Mouse (Mus musculus) urinary bladder, postnatal 14 days (tissue): ENCODE measurements around the gene Sugp2.

Source experiments
- DNase-seq: peaks from one replicate; pipeline ENCODE4 v3.0.0; 2021; ENCODE audit warnings: low spot score

Sugp2 gene

DNA sequence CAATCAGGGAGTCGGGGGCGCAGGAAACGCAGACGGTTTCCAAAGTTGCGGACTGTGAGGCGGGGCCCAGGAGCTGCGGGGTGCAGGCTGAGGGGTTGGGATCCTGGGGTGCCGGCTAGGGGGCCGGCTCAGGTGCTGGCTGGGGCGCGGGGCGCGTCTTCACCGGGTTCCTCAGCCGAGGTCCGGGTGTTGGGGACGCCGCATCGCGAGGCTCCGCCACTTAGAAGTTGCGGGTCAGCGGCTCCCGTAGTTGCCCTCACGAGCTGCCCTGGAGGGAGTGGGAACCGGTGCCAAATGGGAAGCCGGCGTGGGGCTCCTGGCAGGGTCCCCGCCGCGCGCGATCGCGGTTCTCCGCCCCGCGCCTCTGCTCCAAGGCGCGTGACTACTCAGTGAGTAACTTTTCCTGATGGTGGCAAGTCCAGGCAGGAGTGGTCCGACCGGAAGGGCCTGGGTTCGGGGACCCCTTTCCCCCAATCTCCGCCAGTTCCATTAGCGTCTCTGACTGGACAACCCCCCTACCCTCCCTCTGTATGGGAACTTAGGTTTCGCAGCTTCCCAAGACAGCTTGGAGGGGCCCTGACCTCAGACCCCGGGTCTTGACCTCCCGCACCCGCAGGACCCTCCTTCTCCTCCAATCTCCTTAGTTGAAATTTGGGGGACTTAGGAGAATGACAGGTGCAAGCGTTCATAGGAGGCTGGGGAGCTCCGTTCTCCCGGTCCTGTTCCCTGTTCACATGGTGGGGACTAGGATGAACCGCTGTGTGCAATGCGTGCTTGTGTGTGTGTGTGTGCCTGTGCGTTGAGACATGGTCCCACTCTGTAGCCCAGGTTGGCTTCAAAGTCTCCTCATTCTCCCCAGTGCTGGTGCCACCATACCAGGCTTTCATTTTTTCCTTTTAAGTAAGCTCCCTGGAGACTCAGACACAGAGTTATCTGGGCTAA is 49.4 kb downstream of the Sugp2 start:
- DNase-seq = peak; percentile 49

DNA sequence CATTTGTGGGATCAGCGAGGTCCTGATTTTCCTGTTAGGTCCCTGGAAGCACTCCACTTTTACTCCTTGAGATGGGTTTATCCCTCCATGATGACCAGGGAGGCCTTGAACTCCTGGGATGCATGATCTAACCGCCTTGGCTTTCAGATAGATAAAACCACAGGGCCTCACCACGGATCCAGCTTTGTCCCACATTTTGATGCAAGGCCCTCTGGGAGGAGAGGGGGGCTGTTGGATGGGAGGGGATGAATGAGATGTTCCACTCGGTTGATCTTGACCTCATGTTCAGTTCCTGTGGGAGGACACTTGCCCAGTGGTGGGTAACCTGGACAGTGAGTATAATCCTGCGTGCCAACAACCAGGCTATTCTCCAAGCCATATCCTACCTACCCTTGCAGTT is 50.4 kb downstream of the Sugp2 start:
- DNase-seq = no peak

DNA sequence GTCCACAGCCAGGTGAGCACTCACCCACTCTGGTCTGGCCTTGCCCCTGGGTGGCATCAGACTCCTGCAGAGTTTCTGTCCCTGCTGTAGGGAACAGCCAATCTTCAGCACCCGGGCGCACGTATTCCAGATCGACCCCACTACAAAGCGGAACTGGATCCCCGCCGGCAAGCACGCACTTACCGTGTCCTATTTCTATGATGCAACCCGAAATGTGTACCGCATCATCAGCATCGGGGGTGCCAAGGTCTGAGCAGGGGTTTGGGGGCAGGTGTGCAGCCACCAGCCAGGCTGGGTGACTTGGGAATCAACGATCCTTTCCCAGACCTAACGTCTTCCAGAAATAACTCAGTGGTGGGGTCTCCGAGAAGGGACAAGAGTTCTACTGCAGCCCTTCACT is 51.3 kb downstream of the Sugp2 start:
- DNase-seq = no peak

DNA sequence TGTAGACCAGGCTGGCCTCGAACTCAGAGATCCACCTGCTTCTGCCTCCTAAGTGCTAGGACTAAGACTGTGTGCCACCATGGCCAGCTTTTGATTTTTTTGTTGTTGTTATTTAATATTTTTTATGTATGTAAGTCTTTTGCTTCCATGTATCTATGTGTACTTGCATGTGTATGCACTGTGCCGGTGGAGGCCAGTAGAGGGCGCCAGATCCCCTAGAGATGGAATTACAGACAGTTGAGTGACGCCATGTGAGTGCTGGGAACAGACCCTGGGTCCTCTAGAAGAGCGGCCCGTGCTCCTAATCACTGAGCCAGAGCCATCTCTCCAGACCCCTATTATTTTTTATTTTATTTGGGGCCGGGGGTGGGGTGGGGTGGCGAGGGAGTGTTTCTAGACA is 52.7 kb downstream of the Sugp2 start:
- no peak for DNase-seq

DNA sequence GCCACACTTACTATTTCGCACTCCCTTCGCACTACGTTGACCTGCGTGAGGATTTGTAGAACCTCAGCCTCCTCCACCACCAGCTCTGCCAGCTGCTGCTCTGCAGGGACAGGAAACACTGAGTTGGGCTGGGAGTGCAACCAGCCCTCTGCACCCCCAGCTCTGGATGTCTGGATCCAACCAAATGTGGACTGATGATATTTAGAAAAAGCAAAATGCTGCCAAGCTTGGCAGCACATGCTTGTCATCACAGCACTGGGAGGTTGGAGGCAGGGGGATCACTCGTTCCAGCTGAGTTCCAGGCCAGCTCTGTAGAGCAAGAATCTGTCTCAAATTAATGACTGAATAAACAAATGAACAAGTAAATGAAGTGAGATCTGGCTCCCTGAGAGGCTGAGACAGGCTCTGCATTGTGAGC is 60.0 kb downstream of the Sugp2 start:
- no peak for DNase-seq

DNA sequence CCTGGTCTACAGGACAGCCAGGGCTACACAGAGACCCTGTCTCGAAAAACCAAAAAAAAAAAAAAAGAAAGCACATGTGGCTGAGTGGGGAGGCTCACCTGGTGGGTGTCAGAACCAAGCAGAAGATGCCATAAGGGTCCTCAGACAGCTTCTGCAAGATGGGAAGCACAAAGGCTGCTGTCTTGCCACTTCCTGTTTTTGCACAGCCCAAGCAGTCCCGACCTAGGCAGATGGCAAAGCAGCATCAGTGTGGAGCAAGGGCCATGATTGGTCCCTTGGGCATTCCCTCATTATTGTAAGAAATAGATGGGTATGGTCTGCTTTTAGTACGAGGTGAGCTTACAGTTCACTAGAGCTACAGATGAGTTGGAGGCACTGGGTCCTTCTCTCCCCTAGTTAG is 66.9 kb downstream of the Sugp2 start:
- DNase-seq = no peak

DNA sequence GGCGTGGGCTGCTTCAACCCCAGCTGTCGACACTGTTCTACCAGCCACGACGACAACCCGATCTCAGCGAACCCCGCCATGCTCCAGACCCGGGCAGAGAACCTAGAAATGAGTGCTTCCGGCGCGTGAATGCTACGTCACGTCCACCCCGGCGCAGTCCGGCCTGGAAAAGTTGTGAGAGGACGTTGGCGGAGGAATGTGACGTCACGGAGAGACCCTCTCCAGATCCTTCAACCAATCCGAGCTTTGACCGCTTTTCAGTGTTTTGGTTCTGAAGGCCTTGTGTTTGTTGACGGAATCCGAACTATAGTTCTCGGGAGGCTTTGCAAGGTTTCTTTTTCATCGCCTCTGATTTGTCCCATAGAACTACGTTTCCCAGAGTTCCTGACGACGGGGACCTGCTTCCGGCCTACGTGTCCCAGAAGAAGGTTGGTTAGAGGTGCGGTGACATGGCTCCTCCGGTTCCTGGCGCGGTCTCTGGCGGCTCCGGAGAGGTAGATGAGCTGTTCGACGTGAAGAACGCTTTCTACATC is 68.4 kb downstream of the Sugp2 start, which contains the start of the genes Ddx49 and Cope:
Ddx49 (minus strand) TSS at position 132 of the 533 bp plus-strand sequence.
Cope (plus strand) TSS at position 161 of the 533 bp plus-strand sequence.
- DNase-seq = peak; percentile 93

DNA sequence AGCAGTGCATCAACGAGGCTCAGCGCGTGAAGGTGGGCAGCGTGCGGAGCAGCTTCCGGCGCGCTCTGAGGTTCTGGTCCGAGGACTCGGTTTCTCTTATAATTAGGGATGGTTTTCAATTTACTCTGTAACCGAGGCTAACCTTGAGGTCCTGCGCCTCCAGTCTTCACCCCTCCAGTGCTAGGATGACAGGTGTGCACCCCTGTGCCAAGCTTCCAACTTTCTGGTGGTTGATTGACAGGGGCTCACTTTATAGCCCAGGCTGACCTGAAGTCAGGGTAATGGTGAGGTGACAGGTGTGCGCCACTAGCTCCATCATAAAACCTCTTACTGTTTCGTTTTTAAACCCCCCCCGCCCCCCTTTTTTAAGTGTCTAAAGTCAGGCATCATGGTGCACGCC is 68.9 kb downstream of the Sugp2 start:
- DNase-seq = no peak

DNA sequence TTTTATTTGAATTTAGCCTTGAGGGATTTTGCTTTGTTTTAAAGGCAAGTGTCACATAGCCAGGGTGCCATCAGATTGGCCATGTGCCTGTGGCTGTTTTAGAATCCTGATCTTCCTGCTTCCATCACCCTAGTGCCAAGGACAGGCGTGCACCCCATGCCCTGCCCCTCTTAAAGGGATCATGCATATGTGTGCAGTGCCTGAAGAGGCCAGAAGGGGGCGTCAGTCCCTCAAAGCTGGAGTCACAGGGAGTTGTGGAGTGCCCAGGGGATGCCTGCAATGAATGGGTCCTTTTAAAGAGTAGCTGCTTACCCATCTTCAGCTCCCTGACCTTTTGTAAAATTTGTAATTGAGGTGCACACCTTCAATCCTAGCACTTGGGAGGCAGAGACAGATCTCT is 75.3 kb downstream of the Sugp2 start:
- DNase-seq = no peak

DNA sequence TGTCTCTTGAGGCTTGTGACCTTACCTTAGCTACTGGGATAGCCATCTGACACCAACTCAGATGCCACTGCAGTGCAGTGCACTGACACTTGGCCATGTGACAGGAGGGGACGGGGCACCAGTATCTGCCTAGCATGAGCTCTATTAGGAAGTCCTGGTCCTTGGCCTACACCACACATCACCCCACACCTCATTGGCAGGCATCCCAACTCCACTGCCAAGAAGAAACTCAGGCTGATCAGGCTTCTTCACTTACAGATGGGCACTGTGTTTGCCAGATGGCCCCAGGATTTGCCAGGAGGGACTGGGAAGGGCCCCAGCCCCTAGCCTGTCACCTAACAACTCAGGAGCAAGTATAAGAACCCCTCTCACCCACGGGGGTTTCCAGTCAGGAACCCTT is 79.4 kb downstream of the Sugp2 start:
- DNase-seq = no peak

DNA sequence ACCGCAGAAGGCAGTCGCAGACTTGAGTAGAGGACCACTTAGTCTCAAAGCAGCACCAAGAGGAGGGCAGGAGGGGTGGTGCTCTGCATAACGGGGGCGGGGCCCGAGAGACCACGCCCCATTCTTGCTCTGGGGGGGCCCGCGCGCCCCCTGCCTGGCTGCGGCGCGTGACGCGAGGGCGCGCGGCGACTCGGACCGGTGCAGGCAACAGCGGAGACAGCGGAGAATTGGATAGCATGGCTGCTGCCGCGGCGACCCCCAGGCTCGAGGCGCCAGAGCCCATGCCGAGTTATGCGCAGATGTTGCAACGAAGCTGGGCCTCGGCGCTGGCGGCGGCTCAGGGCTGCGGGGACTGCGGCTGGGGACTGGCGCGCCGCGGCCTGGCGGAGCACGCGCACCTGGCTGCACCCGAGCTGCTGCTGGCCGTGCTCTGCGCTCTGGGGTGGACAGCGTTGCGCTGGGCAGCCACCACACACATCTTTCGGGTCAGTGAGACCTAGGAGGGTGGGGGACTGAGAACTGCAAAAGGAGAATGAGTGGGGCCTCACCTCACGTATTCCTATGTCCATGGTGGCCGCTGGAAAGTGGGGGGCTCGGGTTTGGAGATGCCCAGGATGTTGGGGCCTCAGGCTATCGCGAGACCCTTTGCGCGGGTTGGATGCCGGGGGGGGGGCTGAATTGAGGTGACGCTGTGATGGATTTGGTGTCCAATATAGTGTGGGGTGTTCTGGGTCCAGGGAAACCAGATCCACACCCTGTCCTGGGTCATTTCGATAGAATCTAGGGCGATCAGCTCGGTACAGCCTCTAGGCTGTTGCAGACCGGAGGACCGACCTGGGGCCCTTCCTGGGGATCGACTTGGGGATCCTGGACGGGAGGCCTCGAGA is 81.8 kb downstream of the Sugp2 start, which contains the start of gene Cers1:
Cers1 (plus strand) TSS at position 152 of the 887 bp plus-strand sequence.
- peak; percentile 50 for DNase-seq

DNA sequence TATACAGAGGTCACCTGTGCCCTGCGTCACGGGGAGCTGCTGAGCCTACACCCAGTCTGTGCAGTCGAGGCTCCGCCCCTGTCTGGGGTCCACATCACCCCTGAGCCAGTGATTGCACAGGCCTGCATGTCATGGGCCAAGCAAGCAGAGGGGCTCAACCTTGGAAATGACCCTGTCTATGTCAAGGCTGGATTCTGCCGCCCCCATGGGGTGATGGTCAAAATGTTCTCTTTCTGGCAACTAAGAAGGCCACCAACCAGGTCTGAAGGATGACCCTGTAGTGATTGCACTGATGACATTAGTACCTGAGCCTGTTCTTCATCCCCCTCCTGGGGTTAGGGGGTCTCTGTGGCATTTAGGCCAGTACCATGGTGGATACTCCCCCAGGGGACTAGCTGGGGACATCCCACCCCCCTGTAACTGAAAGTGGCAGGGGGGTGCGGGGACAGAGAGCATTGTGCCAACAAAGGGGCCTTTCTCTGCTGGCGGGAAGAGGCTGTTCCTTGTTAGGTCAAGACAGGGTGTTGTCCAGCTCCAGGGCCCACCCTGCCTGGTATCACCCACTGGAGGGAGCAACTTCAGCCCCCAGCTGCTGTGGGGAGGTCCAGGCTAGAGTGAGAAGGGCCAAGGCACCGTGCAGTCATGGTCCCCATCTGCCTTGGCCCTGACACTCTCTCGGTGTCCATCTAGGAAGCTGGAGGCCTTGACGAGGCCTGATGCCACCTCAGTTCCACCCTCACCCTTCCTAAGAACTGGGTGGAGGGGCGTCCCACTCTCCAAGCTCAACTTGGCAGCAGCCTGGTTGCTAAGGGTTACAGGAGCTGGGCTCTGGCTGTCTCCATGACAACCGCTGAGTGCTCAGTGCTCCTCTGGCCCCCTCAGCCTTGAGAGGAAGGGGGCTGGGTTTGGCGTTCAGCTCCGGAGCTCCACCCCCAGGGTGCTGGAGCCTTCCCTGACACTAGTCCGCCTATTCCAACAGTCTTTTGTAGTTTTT is 82.8 kb downstream of the Sugp2 start:
- peak; percentile 26 for DNase-seq

DNA sequence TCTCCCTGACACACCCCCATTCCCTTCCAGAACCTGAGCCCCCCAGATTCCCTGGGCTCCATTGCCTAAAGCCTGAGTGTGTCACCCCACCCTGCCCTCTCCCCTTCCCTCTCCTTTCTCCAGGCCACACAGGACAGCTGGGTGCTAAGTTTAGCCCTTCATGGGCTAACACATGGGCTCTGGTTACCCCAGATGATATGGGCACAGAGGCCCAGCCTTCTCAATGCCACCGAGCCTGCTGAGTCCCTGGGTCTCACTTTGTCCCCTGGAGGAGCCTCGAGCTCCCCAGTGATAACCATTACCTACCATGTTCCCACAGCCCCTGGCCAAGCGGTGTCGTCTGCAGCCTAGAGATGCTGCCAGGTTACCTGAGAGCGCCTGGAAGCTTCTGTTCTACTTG is 83.8 kb downstream of the Sugp2 start:
- DNase-seq = no peak

DNA sequence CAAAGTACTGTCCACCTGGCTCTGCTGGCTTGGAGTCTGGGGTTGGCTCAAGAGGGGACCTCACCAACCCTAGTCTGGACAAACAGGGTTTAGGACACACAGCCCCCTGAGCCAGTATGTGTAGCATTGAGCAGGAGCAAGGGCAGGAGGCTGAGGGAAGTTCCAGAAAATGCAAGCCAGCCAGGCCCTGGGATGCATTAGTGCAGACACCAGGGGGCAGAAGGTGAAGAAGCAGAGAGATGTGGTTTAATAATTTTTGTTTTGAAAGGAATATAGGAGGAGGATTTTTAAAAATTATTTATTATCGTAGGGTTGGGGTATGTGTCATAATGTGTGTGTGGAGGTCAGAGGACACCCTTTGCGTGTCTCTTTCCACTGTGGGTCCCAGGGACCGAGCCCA is 89.7 kb downstream of the Sugp2 start:
- DNase-seq = no peak

DNA sequence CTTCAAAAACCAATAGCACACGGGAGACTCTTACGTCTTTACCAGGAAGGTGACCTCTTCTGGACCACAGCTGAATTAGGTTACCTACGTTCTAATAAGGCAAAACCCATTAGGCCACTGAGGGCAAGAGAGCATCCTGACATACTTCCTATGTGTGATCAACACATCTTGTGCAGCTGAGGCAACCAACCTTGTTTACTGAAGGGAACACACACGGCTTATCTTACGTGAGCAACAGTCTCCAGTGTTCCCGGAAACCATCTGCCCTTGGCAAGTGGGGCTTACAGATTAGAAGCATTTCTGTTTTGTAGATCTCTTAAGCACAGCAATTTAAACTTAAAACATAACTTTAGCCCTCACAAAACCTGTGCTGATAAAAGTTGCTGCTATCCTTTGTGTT is 93.5 kb downstream of the Sugp2 start:
- DNase-seq = no peak

DNA sequence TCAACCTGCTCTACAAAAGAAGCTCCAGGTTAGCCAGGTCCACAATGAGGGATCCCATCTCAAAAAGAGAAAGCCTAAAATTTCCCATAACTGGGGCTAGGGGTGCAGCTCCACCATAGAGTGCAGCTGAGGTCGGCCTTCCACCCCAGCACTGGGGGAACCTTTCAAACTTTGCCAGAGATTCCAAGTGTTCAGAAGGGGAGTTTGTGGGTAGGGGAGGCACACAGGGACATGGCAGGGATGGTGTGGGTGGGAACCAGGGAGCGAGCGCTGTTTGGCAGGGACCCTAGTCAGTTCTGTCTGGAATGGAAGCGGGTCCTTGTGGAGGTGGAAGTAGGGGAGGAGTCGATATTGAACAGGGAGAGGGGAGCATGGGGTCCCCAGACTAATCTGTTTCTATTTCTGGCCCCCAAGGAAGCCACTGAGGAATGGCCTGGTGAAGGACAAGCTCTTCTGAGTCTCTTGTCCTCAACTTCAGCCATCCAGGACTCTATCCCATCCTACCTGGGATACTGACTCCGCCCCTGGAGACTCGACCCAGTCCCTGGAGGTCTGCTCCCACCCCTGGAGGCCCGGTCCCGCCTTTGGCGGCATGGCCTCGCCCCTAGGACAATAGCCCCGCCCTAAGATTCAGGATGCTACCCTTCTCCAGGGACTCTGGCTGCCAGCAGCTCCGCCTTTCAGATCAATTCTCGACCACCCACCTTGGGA is 95.3 kb downstream of the Sugp2 start, which contains the start of gene Gdf1:
Gdf1 (plus strand) TSS at position 694 of the 711 bp plus-strand sequence.
- no peak for DNase-seq
